Mouse (Mus musculus) forebrain, embryonic 12.5 days (tissue): ENCODE results near the gene Tlx3. TPM values are rescaled to one million over a fixed set of nuclear protein-coding genes. Genes with fewer than 3 reads are reported as not detected.
A peak's percentile ranks its signal among the peaks of the same experiment; 100 is the strongest.

Source experiments
- ATAC-seq: fragments of 200-750 bp; cut with Nextera tagmentation; 2 replicates; pipeline ENCODE4 v1.8.0; 2017; ENCODE audit warnings: moderate TSS enrichment; ENCODE audit not compliant: low FRiP score
- H3K27ac ChIP-seq: fragments of 300-500 bp; sonication (generic); 2 replicates; pipeline ENCODE4 v1.5.1; 2016; ENCODE audit warnings: mild to moderate bottlenecking
- H3K27me3 ChIP-seq: fragments of 300-500 bp; sonication (generic); 2 replicates; pipeline ENCODE4 v1.6.1; 2016; ENCODE audit warnings: mild to moderate bottlenecking
- H3K36me3 ChIP-seq: fragments of 300-500 bp; sonication (generic); replicated peaks from 2 replicates; pipeline ENCODE4 v1.6.1; 2016; ENCODE audit warnings: mild to moderate bottlenecking
- H3K4me1 ChIP-seq: fragments of 300-500 bp; sonication (generic); 2 replicates; pipeline ENCODE4 v1.6.1; 2016
- H3K4me2 ChIP-seq: fragments of 300-500 bp; sonication (generic); 2 replicates; pipeline ENCODE4 v1.6.1; 2016; ENCODE audit warnings: mild to moderate bottlenecking, moderate library complexity
- H3K4me3 ChIP-seq: fragments of 300-500 bp; sonication (generic); replicated peaks from 2 replicates; pipeline ENCODE4 v1.5.1; 2016; ENCODE audit warnings: mild to moderate bottlenecking
- H3K9ac ChIP-seq: fragments of 300-500 bp; sonication (generic); 2 replicates; pipeline ENCODE4 v1.6.1; 2016; ENCODE audit warnings: mild to moderate bottlenecking
- H3K9me3 ChIP-seq: fragments of 300-500 bp; sonication (generic); 2 replicates; pipeline ENCODE4 v1.6.1; 2016
- WGBS: fragments of 180-500 bp; shearing (Covaris S2); methylation state at CpG from one replicate; pipeline ENCODE4 v1.1.7; 2016; 5-methylcytosine and 5-hydroxymethylcytosine counted together
- polyA plus RNA-seq: library from polyadenylated mRNA; unstranded; fragments of >200 nt; fragmentation: Nextera tagmentation; extraction: Ambion mirVana; gene quantifications from 2 replicates; pipeline ENCODE4 v1.2.1, GENCODE M21; 2016

Gene Tlx3
- polyA plus RNA-seq, 1 experiment from 2014 or later, result 0.32 TPM

GRCm38 (mm10) chr11:33202972-33203371 lies 417 bp downstream of the Tlx3 start:
- H3K4me1 ChIP-seq, result peaks cover 37% of the 10 kb centered on the region
- no peak overlapping the region for H3K27ac ChIP-seq
- WGBS, result 3% methylated on average over 43 of the region's 47 CpGs
- H3K4me3 ChIP-seq, result peak overlapping the region; percentile 38
- peak; percentile 7; the same call in 1 of the 2 replicates for ATAC-seq
- H3K27me3 ChIP-seq, result peaks cover 99% of the 10 kb centered on the region
- H3K9me3 ChIP-seq, result no peaks in the 10 kb centered on the region
- peak overlapping the region; percentile 60 for H3K4me2 ChIP-seq
- H3K36me3 ChIP-seq, result no peaks in the 10 kb centered on the region
- H3K9ac ChIP-seq, result peak overlapping the region; percentile 25; the same call in 1 of the 2 replicates

GRCm38 (mm10) chr11:33202296-33202695 lies 1.1 kb downstream of the Tlx3 start:
- Histone ChIP-seq H3K4me1 (peaks cover 37% of the 10 kb centered on the region), H3K27me3 (peaks cover 99% of the 10 kb centered on the region), H3K4me2 (no peak overlapping the region; the same call in 1 of the 2 replicates), H3K36me3 (no peaks in the 10 kb centered on the region), H3K9me3 (0 out of 2 replicates have a peak, but pooled peaks cover 2% of the 10 kb centered on the region), H3K27ac (no peak overlapping the region), H3K9ac (no peak overlapping the region), H3K4me3 (peak overlapping the region; percentile 38)
- no peak for ATAC-seq
- under 1% methylated on average over 37 of the region's 37 CpGs for WGBS

GRCm38 (mm10) chr11:33201626-33202010 lies 1.8 kb downstream of the Tlx3 start:
- peak overlapping the region; percentile 36 for H3K4me3 ChIP-seq
- H3K27me3 ChIP-seq, result peaks cover 99% of the 10 kb centered on the region
- no peaks in the 10 kb centered on the region for H3K36me3 ChIP-seq
- peak overlapping the region; percentile 55 for H3K4me2 ChIP-seq
- 0 out of 2 replicates have a peak overlapping the region, but pooled peaks have one; percentile 2 for H3K9ac ChIP-seq
- 0 out of 2 replicates have a peak, but pooled peaks cover 3% of the 10 kb centered on the region for H3K9me3 ChIP-seq
- ATAC-seq, result no peak
- under 1% methylated on average over 15 of the region's 19 CpGs for WGBS
- peaks cover 37% of the 10 kb centered on the region for H3K4me1 ChIP-seq
- H3K27ac ChIP-seq, result no peak overlapping the region

GRCm38 (mm10) chr11:33200764-33201625 lies 2.4 kb downstream of the Tlx3 start:
- ATAC-seq, result peak; percentile 42
- WGBS, result under 1% methylated on average over 60 of the region's 76 CpGs
- Histone ChIP-seq H3K27ac (no peak overlapping the region), H3K4me2 (peak overlapping the region; percentile 55), H3K27me3 (peaks cover 99% of the 10 kb centered on the region), H3K9me3 (0 out of 2 replicates have a peak, but pooled peaks cover 3% of the 10 kb centered on the region), H3K9ac (peak overlapping the region; percentile 33; the same call in 1 of the 2 replicates), H3K4me1 (peaks cover 37% of the 10 kb centered on the region), H3K36me3 (no peaks in the 10 kb centered on the region), H3K4me3 (peak overlapping the region; percentile 36)

GRCm38 (mm10) chr11:33199906-33200763 lies 3.3 kb downstream of the Tlx3 start:
- 0 out of 2 replicates have a peak, but pooled peaks cover 3% of the 10 kb centered on the region for H3K9me3 ChIP-seq
- ATAC-seq, result no peak
- peaks cover 34% of the 10 kb centered on the region for H3K4me1 ChIP-seq
- H3K27ac ChIP-seq, result no peak overlapping the region
- H3K4me2 ChIP-seq, result peak overlapping the region; percentile 55
- peak overlapping the region; percentile 36 for H3K4me3 ChIP-seq
- H3K36me3 ChIP-seq, result no peaks in the 10 kb centered on the region
- peaks cover 99% of the 10 kb centered on the region for H3K27me3 ChIP-seq
- no peak overlapping the region for H3K9ac ChIP-seq
- under 1% methylated on average over 45 of the region's 45 CpGs for WGBS

GRCm38 (mm10) chr11:33199117-33199514 lies 4.3 kb downstream of the Tlx3 start:
- Histone ChIP-seq H3K9ac (no peak overlapping the region), H3K4me2 (no peak overlapping the region)
- ATAC-seq, result no peak

GRCm38 (mm10) chr11:33198351-33199116 lies 4.9 kb downstream of the Tlx3 start:
- Histone ChIP-seq H3K4me1 (peaks cover 31% of the 10 kb centered on the region), H3K36me3 (no peaks in the 10 kb centered on the region), H3K4me3 (no peak overlapping the region), H3K9ac (no peak overlapping the region), H3K27ac (no peak overlapping the region), H3K9me3 (0 out of 2 replicates have a peak, but pooled peaks cover 3% of the 10 kb centered on the region), H3K27me3 (peaks cover 97% of the 10 kb centered on the region), H3K4me2 (no peak overlapping the region)
- no peak for ATAC-seq
- 15% methylated on average over 22 of the region's 22 CpGs for WGBS

More at GRCm38 (mm10) chr11:33199117-33199514, 4.3 kb downstream of the Tlx3 start:
- Histone ChIP-seq H3K27me3 (peaks cover 97% of the 10 kb centered on the region), H3K36me3 (no peaks in the 10 kb centered on the region), H3K4me1 (peaks cover 31% of the 10 kb centered on the region), H3K4me3 (no peak overlapping the region), H3K27ac (no peak overlapping the region), H3K9me3 (0 out of 2 replicates have a peak, but pooled peaks cover 3% of the 10 kb centered on the region)
- 2% methylated on average over 15 of the region's 15 CpGs for WGBS

- Histone ChIP-seq H3K4me2 (no peak overlapping the region), H3K4me1 (peaks cover 29% of the 10 kb centered on the region), H3K27me3 (peaks cover 98% of the 10 kb centered on the region), H3K9ac (no peak overlapping the region), H3K36me3 (no peaks in the 10 kb centered on the region), H3K9me3 (0 out of 2 replicates have a peak, but pooled peaks cover 3% of the 10 kb centered on the region), H3K27ac (no peak overlapping the region), H3K4me3 (no peak overlapping the region)
- no peak for ATAC-seq
- 17% methylated on average over 15 of the region's 15 CpGs for WGBS
These were observed 5.7 kb downstream of the Tlx3 start for GRCm38 (mm10) chr11:33197673-33198072.

- Histone ChIP-seq H3K4me3 (no peak overlapping the region), H3K9ac (no peak overlapping the region), H3K27ac (no peak overlapping the region), H3K4me2 (no peak overlapping the region), H3K9me3 (0 out of 2 replicates have a peak, but pooled peaks cover 3% of the 10 kb centered on the region), H3K36me3 (no peaks in the 10 kb centered on the region), H3K27me3 (peaks cover 92% of the 10 kb centered on the region), H3K4me1 (peaks cover 29% of the 10 kb centered on the region)
- ATAC-seq, result no peak
- 23% methylated on average over 13 of the region's 13 CpGs for WGBS
These were observed 6.3 kb downstream of the Tlx3 start for GRCm38 (mm10) chr11:33197133-33197514.

GRCm38 (mm10) chr11:33196447-33197132 lies 6.8 kb downstream of the Tlx3 start:
- Histone ChIP-seq H3K27me3 (peaks cover 89% of the 10 kb centered on the region), H3K36me3 (no peaks in the 10 kb centered on the region), H3K9ac (no peak overlapping the region), H3K4me2 (no peak overlapping the region), H3K4me3 (no peak overlapping the region), H3K27ac (no peak overlapping the region), H3K4me1 (peaks cover 28% of the 10 kb centered on the region), H3K9me3 (0 out of 2 replicates have a peak, but pooled peaks cover 3% of the 10 kb centered on the region)
- no peak for ATAC-seq
- WGBS, result 6% methylated on average over 24 of the region's 24 CpGs
